8 mouse cellular contexts compared by ENCODE assay signal in the genomic region with DNA sequence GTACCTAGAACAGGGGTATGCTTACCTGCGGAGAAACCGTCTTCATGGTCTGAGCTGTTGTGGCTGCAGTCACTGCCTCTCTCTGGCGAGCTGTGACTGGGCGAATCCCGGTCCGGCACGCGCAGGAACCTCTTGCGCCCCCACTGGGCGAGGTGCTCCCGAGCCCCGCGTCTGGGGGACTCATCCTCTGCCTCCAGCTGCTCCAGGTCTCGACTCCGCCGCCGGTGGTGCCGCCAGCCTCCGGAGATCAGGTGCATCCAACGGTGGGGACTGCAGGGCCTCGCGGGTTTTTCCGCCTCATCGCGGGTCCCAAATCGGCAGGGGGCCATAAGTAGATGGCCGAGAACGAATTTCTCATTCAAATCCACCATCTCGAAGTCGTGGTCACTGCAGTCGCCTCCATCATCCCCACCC. TPM values are rescaled to one million over a fixed set of nuclear protein-coding genes. Genes with fewer than 3 reads are reported as not detected.
DNase-seq lines count a peak whose midpoint lies in the region; ATAC-seq lines count a peak whose summit lies in the region.

Gene Abr (minus strand): TSS at position 163 of the 414 bp plus-strand sequence.

- 0% methylated on average over 31 of the region's 31 CpGs for WGBS in limb, embryonic 15.5 days
- under 1% methylated on average over 31 of the region's 31 CpGs for WGBS in midbrain, embryonic 16.5 days

- H3K36me3 ChIP-seq in limb, embryonic 15.5 days, result no peaks in the 10 kb centered on the region
- H3K36me3 ChIP-seq in midbrain, embryonic 16.5 days (ENCODE audit: control insufficient read depth, insufficient read depth, low read length), result no peaks in the 10 kb centered on the region

- peak; percentile 34 for ATAC-seq in common myeloid progenitor, adult 5-6 weeks (replicated peaks; ENCODE audit: low read depth, poor library complexity, severe bottlenecking)
- ATAC-seq in limb, embryonic 15.5 days (ENCODE audit: insufficient number of reproducible peaks, low FRiP score, low TSS enrichment, low read depth), result no peak
- peak; percentile 26 for ATAC-seq in midbrain, embryonic 16.5 days

- H3K9me3 ChIP-seq in limb, embryonic 15.5 days, result no peaks in the 10 kb centered on the region
- no peaks in the 10 kb centered on the region for H3K9me3 ChIP-seq in midbrain, embryonic 16.5 days (replicated peaks; ENCODE audit: control insufficient read depth, low read length, poor library complexity, severe bottlenecking)

- peak within 1 kb of the TSS; percentile 66 for H3K4me3 ChIP-seq in limb, embryonic 15.5 days
- H3K4me3 ChIP-seq in midbrain, embryonic 16.5 days (ENCODE audit: low read depth, low read length), result peak within 1 kb of the TSS; percentile 64

- peak in 1 of 2 experiments; percentile 21 for DNase-seq in layer of hippocampus, adult 18-20 months (ENCODE audit: low spot score in 2 of 2)
- no peak for DNase-seq in layer of hippocampus, adult 9-10 months (ENCODE audit: low spot score)
- DNase-seq in heart, adult 8-10 months (ENCODE audit: low spot score), result no peak
- DNase-seq in kidney, adult 18-20 months, result peak; percentile 58
- peak; percentile 68 for DNase-seq in testis, postnatal 14 days (ENCODE audit: low spot score)

- H3K9ac ChIP-seq in limb, embryonic 15.5 days, result peak within 1 kb of the TSS; percentile 44
- H3K9ac ChIP-seq in midbrain, embryonic 16.5 days (ENCODE audit: low read depth, low read length), result peak within 1 kb of the TSS; percentile 71

- peaks cover 18% of the 10 kb centered on the region for H3K4me1 ChIP-seq in limb, embryonic 15.5 days
- peaks cover 13% of the 10 kb centered on the region for H3K4me1 ChIP-seq in midbrain, embryonic 16.5 days (ENCODE audit: control insufficient read depth, insufficient read depth, low read length)

- H3K27ac ChIP-seq in limb, embryonic 15.5 days, result no peak within 1 kb of the TSS
- no peak within 1 kb of the TSS for H3K27ac ChIP-seq in midbrain, embryonic 16.5 days (ENCODE audit: low read length)

- H3K27me3 ChIP-seq in limb, embryonic 15.5 days, result peaks cover 23% of the 10 kb centered on the region
- H3K27me3 ChIP-seq in midbrain, embryonic 16.5 days (ENCODE audit: control insufficient read depth, insufficient read depth, low read depth, low read length), result peaks cover 6% of the 10 kb centered on the region

- H3K4me2 ChIP-seq in limb, embryonic 15.5 days, result peak within 1 kb of the TSS; percentile 100
- H3K4me2 ChIP-seq in midbrain, embryonic 16.5 days (ENCODE audit: low read length), result peak within 1 kb of the TSS; percentile 100

RNA-seq across cellular contexts. Expression of gene Abr, which starts in this region (rescaled TPM):
- 100 to 1,000 TPM; 490 to 505 TPM for total RNA-seq in layer of hippocampus, adult 18-20 months (2021)
- 32.9 and 42.4 TPM in 2 replicates for total RNA-seq in common myeloid progenitor, adult 5-6 weeks (2017)
- total RNA-seq in heart, adult 8-10 months (2022), result 10 to 100 TPM; 21.9 to 28.6 (median 25.0) TPM
- 31.2 and 31.9 TPM in 2 replicates for polyA plus RNA-seq in limb, embryonic 15.5 days (2015; fragmentation: Nextera tagmentation; extraction: Ambion mirVana)
- 110 and 116 TPM in 2 replicates for polyA plus RNA-seq in midbrain, embryonic 16.5 days (2015; fragmentation: Nextera tagmentation; extraction: Ambion mirVana)

Comparison
In these comparisons a context has a peak if more than half of its experiments do, and no peak if none do; other contexts are left out.
1. RNA of gene Abr (total RNA-seq): 490 to 505 TPM in layer of hippocampus, adult 18-20 months; 32.9 to 42.4 TPM in common myeloid progenitor, adult 5-6 weeks and 21.9 to 28.6 TPM in heart, adult 8-10 months; every median in the first group is over 10 times any median in the second.
2. DNase-seq: peak in kidney, adult 18-20 months (single experiment) and testis, postnatal 14 days (single experiment); none in layer of hippocampus, adult 9-10 months (single experiment) and heart, adult 8-10 months (single experiment).